Mouse (Mus musculus): ENCODE results near the gene Creb3l1. TPM values are rescaled to one million over a fixed set of nuclear protein-coding genes. Genes with fewer than 3 reads are reported as not detected.
A peak's percentile ranks its signal among the peaks of the same experiment; 100 is the strongest.

Gene Creb3l1
- 0.52 and 0.71 TPM in 2 replicates for polyA plus RNA-seq (2015; fragmentation: Nextera tagmentation; extraction: Ambion mirVana)

GRCm38 (mm10) chr2:92024274-92024672, at the start of gene Creb3l1:
Gene Creb3l1, minus strand, starts transcription at chr2:92024502.
- H3K27me3 ChIP-seq = peaks cover 44% of the 10 kb centered on the region
- 1% methylated on average over 23 of the region's 27 CpGs for WGBS
- peak; percentile 67 for ATAC-seq

GRCm38 (mm10) chr2:92071143-92071542, 46.8 kb upstream of the Creb3l1 start:
- H3K4me2 ChIP-seq = no peak overlapping the region
- no peak overlapping the region for H3K4me3 ChIP-seq
- no peaks in the 10 kb centered on the region for H3K36me3 ChIP-seq (ENCODE audit: poor library complexity, severe bottlenecking)
- ATAC-seq = no peak
- 83% methylated on average over 4 of the region's 4 CpGs for WGBS
- H3K9me3 ChIP-seq (replicated peaks) = no peaks in the 10 kb centered on the region
- H3K9ac ChIP-seq = no peak overlapping the region
- H3K27me3 ChIP-seq = no peaks in the 10 kb centered on the region
- no peak overlapping the region for H3K27ac ChIP-seq
- H3K4me1 ChIP-seq = no peaks in the 10 kb centered on the region

More at GRCm38 (mm10) chr2:92024274-92024672, at the start of gene Creb3l1:
- no peaks in the 10 kb centered on the region for H3K36me3 ChIP-seq (ENCODE audit: poor library complexity, severe bottlenecking)
- H3K9me3 ChIP-seq (replicated peaks) = no peaks in the 10 kb centered on the region
- H3K27ac ChIP-seq = no peak within 1 kb of the TSS
- peak within 1 kb of the TSS; percentile 63 for H3K9ac ChIP-seq
- H3K4me3 ChIP-seq = peak within 1 kb of the TSS; percentile 57
- H3K4me1 ChIP-seq = peaks cover 14% of the 10 kb centered on the region
- peak within 1 kb of the TSS; percentile 92 for H3K4me2 ChIP-seq

- no peak overlapping the region for H3K4me2 ChIP-seq
- H3K4me3 ChIP-seq = no peak overlapping the region
- peak; percentile 77 for ATAC-seq
These were observed 45.3 kb upstream of the Creb3l1 start for GRCm38 (mm10) chr2:92069630-92070029.

GRCm38 (mm10) chr2:92067600-92067999, 43.3 kb upstream of the Creb3l1 start:
- WGBS = 80% methylated on average over 3 of the region's 3 CpGs

More at GRCm38 (mm10) chr2:92069630-92070029, 45.3 kb upstream of the Creb3l1 start:
- WGBS = 41% methylated on average over 5 of the region's 5 CpGs
- no peaks in the 10 kb centered on the region for H3K4me1 ChIP-seq
- no peak overlapping the region for H3K9ac ChIP-seq
- H3K27me3 ChIP-seq = no peaks in the 10 kb centered on the region
- H3K36me3 ChIP-seq (ENCODE audit: poor library complexity, severe bottlenecking) = no peaks in the 10 kb centered on the region
- no peaks in the 10 kb centered on the region for H3K9me3 ChIP-seq (replicated peaks)
- H3K27ac ChIP-seq = no peak overlapping the region

GRCm38 (mm10) chr2:92066899-92067298, 42.6 kb upstream of the Creb3l1 start:
- Histone ChIP-seq H3K36me3 (ENCODE audit: poor library complexity, severe bottlenecking) (no peaks in the 10 kb centered on the region), H3K4me2 (no peak overlapping the region), H3K27me3 (no peaks in the 10 kb centered on the region), H3K4me3 (no peak overlapping the region), H3K9ac (no peak overlapping the region), H3K27ac (no peak overlapping the region), H3K4me1 (no peaks in the 10 kb centered on the region), H3K9me3 (replicated peaks) (no peaks in the 10 kb centered on the region)
- ATAC-seq = no peak
- 65% methylated on average over 1 of the region's 1 CpGs for WGBS

More at GRCm38 (mm10) chr2:92067600-92067999, 43.3 kb upstream of the Creb3l1 start:
- no peak overlapping the region for H3K4me3 ChIP-seq
- H3K4me2 ChIP-seq = no peak overlapping the region
- no peaks in the 10 kb centered on the region for H3K36me3 ChIP-seq (ENCODE audit: poor library complexity, severe bottlenecking)
- ATAC-seq = no peak
- no peaks in the 10 kb centered on the region for H3K9me3 ChIP-seq (replicated peaks)
- no peak overlapping the region for H3K27ac ChIP-seq
- no peaks in the 10 kb centered on the region for H3K27me3 ChIP-seq
- no peak overlapping the region for H3K9ac ChIP-seq
- no peaks in the 10 kb centered on the region for H3K4me1 ChIP-seq

GRCm38 (mm10) chr2:92065938-92066337, 41.6 kb upstream of the Creb3l1 start:
- no peak overlapping the region for H3K4me2 ChIP-seq
- peaks cover 5% of the 10 kb centered on the region; the same call in 1 of the 2 replicates for H3K27me3 ChIP-seq
- ATAC-seq = no peak
- 74% methylated on average over 6 of the region's 6 CpGs for WGBS
- H3K36me3 ChIP-seq (ENCODE audit: poor library complexity, severe bottlenecking) = no peaks in the 10 kb centered on the region
- H3K4me3 ChIP-seq = no peak overlapping the region
- no peaks in the 10 kb centered on the region for H3K9me3 ChIP-seq (replicated peaks)
- no peak overlapping the region for H3K27ac ChIP-seq
- H3K4me1 ChIP-seq = no peaks in the 10 kb centered on the region
- no peak overlapping the region for H3K9ac ChIP-seq

- no peak for ATAC-seq
- Histone ChIP-seq H3K27me3 (peaks cover 11% of the 10 kb centered on the region), H3K9ac (no peak overlapping the region), H3K4me2 (no peak overlapping the region), H3K27ac (no peak overlapping the region), H3K9me3 (replicated peaks) (no peaks in the 10 kb centered on the region), H3K4me1 (peaks cover under 1% of the 10 kb centered on the region; the same call in 1 of the 2 replicates), H3K36me3 (ENCODE audit: poor library complexity, severe bottlenecking) (no peaks in the 10 kb centered on the region), H3K4me3 (no peak overlapping the region)
- 90% methylated on average over 8 of the region's 8 CpGs for WGBS
These were observed 41.1 kb upstream of the Creb3l1 start for GRCm38 (mm10) chr2:92065269-92065888.

- ATAC-seq = no peak
- Histone ChIP-seq H3K4me2 (no peak overlapping the region), H3K9ac (no peak overlapping the region), H3K4me1 (peaks cover 19% of the 10 kb centered on the region), H3K36me3 (ENCODE audit: poor library complexity, severe bottlenecking) (no peaks in the 10 kb centered on the region), H3K27me3 (peaks cover 18% of the 10 kb centered on the region), H3K9me3 (replicated peaks) (no peaks in the 10 kb centered on the region), H3K27ac (no peak overlapping the region), H3K4me3 (no peak overlapping the region)
- WGBS = 67% methylated on average over 5 of the region's 5 CpGs
These were observed 38.8 kb upstream of the Creb3l1 start for GRCm38 (mm10) chr2:92063106-92063505.

GRCm38 (mm10) chr2:92061337-92061736, 37.0 kb upstream of the Creb3l1 start:
- peaks cover 19% of the 10 kb centered on the region for H3K4me1 ChIP-seq
- 68% methylated on average over 5 of the region's 5 CpGs for WGBS
- H3K9me3 ChIP-seq (replicated peaks) = no peaks in the 10 kb centered on the region
- H3K27ac ChIP-seq = no peak overlapping the region
- H3K27me3 ChIP-seq = peaks cover 32% of the 10 kb centered on the region
- no peaks in the 10 kb centered on the region for H3K36me3 ChIP-seq (ENCODE audit: poor library complexity, severe bottlenecking)
- no peak overlapping the region for H3K4me2 ChIP-seq
- H3K4me3 ChIP-seq = no peak overlapping the region
- no peak for ATAC-seq
- H3K9ac ChIP-seq = no peak overlapping the region

- H3K27ac ChIP-seq = no peak overlapping the region
- H3K9me3 ChIP-seq (replicated peaks) = no peaks in the 10 kb centered on the region
- peaks cover 29% of the 10 kb centered on the region for H3K4me1 ChIP-seq
- H3K4me2 ChIP-seq = peak overlapping the region; percentile 98
- no peaks in the 10 kb centered on the region for H3K36me3 ChIP-seq (ENCODE audit: poor library complexity, severe bottlenecking)
- H3K4me3 ChIP-seq = peak overlapping the region; percentile 61
- ATAC-seq = no peak
- WGBS = 11% methylated on average over 6 of the region's 6 CpGs
- H3K27me3 ChIP-seq = peaks cover 35% of the 10 kb centered on the region
- peak overlapping the region; percentile 76 for H3K9ac ChIP-seq
These were observed 36.0 kb upstream of the Creb3l1 start for GRCm38 (mm10) chr2:92060291-92060690.

GRCm38 (mm10) chr2:92059481-92060220, 35.3 kb upstream of the Creb3l1 start:
- peaks cover 38% of the 10 kb centered on the region for H3K27me3 ChIP-seq

GRCm38 (mm10) chr2:92058936-92059335, 34.6 kb upstream of the Creb3l1 start:
- WGBS = 3% methylated on average over 11 of the region's 11 CpGs
- H3K27ac ChIP-seq = no peak overlapping the region
- H3K9ac ChIP-seq = peak overlapping the region; percentile 76

More at GRCm38 (mm10) chr2:92059481-92060220, 35.3 kb upstream of the Creb3l1 start:
- H3K27ac ChIP-seq = peak overlapping the region; percentile 62
- peak overlapping the region; percentile 98 for H3K4me2 ChIP-seq
- H3K4me3 ChIP-seq = peak overlapping the region; percentile 61
- H3K9me3 ChIP-seq (replicated peaks) = no peaks in the 10 kb centered on the region
- under 1% methylated on average over 63 of the region's 63 CpGs for WGBS
- H3K4me1 ChIP-seq = peaks cover 33% of the 10 kb centered on the region
- H3K9ac ChIP-seq = peak overlapping the region; percentile 76
- no peaks in the 10 kb centered on the region for H3K36me3 ChIP-seq (ENCODE audit: poor library complexity, severe bottlenecking)
- peak; percentile 77 for ATAC-seq

More at GRCm38 (mm10) chr2:92058936-92059335, 34.6 kb upstream of the Creb3l1 start:
- Histone ChIP-seq H3K4me1 (peaks cover 33% of the 10 kb centered on the region), H3K27me3 (peaks cover 45% of the 10 kb centered on the region), H3K4me2 (peak overlapping the region; percentile 98), H3K9me3 (replicated peaks) (no peaks in the 10 kb centered on the region), H3K4me3 (peak overlapping the region; percentile 61), H3K36me3 (ENCODE audit: poor library complexity, severe bottlenecking) (no peaks in the 10 kb centered on the region)
- 0 out of 2 replicates have a peak, but pooled peaks have one; percentile 6 for ATAC-seq
